Mouse (Mus musculus): Measurements from ENCODE around the gene A3galt2.

The A3galt2 gene

GRCm38 (mm10) chr4:128755900-128756299, 736 bp downstream of the A3galt2 start:
- DNase-seq (ENCODE audit: low spot score), result no peak

- no peak for DNase-seq (ENCODE audit: low spot score)
These were observed 4.0 kb downstream of the A3galt2 start for GRCm38 (mm10) chr4:128759214-128759613.

GRCm38 (mm10) chr4:128760029-128760428, 4.9 kb downstream of the A3galt2 start:
- DNase-seq (ENCODE audit: low spot score), result no peak

GRCm38 (mm10) chr4:128766929-128767328, 11.8 kb downstream of the A3galt2 start:
- DNase-seq (ENCODE audit: low spot score), result no peak

- DNase-seq (ENCODE audit: low spot score), result no peak
These were observed 13.0 kb downstream of the A3galt2 start for GRCm38 (mm10) chr4:128768120-128768519.

GRCm38 (mm10) chr4:128769569-128770355, 14.6 kb downstream of the A3galt2 start:
- DNase-seq (ENCODE audit: low spot score), result no peak

- no peak for DNase-seq (ENCODE audit: low spot score)
These were observed 15.5 kb downstream of the A3galt2 start for GRCm38 (mm10) chr4:128770698-128771097.

- no peak for DNase-seq (ENCODE audit: low spot score)
These were observed 18.7 kb downstream of the A3galt2 start for GRCm38 (mm10) chr4:128773820-128774219.

- DNase-seq (ENCODE audit: low spot score), result peak; percentile 46
These were observed 19.3 kb downstream of the A3galt2 start for GRCm38 (mm10) chr4:128774467-128774866.

GRCm38 (mm10) chr4:128776568-128777289, 21.6 kb downstream of the A3galt2 start:
- peak; percentile 87 for DNase-seq (ENCODE audit: low spot score)

- DNase-seq (ENCODE audit: low spot score), result no peak
These were observed 22.4 kb downstream of the A3galt2 start for GRCm38 (mm10) chr4:128777593-128777992.

- peak; percentile 29 for DNase-seq (ENCODE audit: low spot score)
These were observed 26.9 kb downstream of the A3galt2 start for GRCm38 (mm10) chr4:128782037-128782436.

GRCm38 (mm10) chr4:128782645-128783044, 27.5 kb downstream of the A3galt2 start:
- DNase-seq (ENCODE audit: low spot score), result peak; percentile 55

GRCm38 (mm10) chr4:128784950-128785631, 29.9 kb downstream of the A3galt2 start:
- DNase-seq (ENCODE audit: low spot score), result no peak

GRCm38 (mm10) chr4:128785921-128786654, 30.9 kb downstream of the A3galt2 start:
- DNase-seq (ENCODE audit: low spot score), result no peak

GRCm38 (mm10) chr4:128787023-128787939, 32.1 kb downstream of the A3galt2 start:
- no peak for DNase-seq (ENCODE audit: low spot score)

GRCm38 (mm10) chr4:128788108-128788507, 32.9 kb downstream of the A3galt2 start:
- no peak for DNase-seq (ENCODE audit: low spot score)

GRCm38 (mm10) chr4:128789646-128790045, 34.5 kb downstream of the A3galt2 start:
- DNase-seq (ENCODE audit: low spot score), result no peak

- peak; percentile 73 for DNase-seq (ENCODE audit: low spot score)
These were observed 38.5 kb downstream of the A3galt2 start for GRCm38 (mm10) chr4:128793710-128794109.

- DNase-seq (ENCODE audit: low spot score), result peak; percentile 40
These were observed 39.0 kb downstream of the A3galt2 start for GRCm38 (mm10) chr4:128794198-128794597.

- DNase-seq (ENCODE audit: low spot score), result no peak
These were observed 40.4 kb downstream of the A3galt2 start for GRCm38 (mm10) chr4:128795596-128795995.
